ENCODE assay signal across 25 mouse cellular contexts in genomic region chr5:130033869-130034268, GRCm38 (mm10). TPM values are rescaled to one million over a fixed set of nuclear protein-coding genes. Genes with fewer than 3 reads are reported as not detected.
DNase-seq lines count a peak whose midpoint lies in the region; ATAC-seq and TF ChIP-seq lines count a peak whose summit lies in the region.
"Had no signal": no experiment of that assay in that cellular context is flagged by ENCODE, and none has a peak within 500 bp of the region (broad histone marks: within the 10 kb centered on the region; RNA-seq: fewer than 3 reads in every experiment).

No protein-coding gene starts in this region.

- H3K4me1 ChIP-seq in midbrain, embryonic 11.5 days (ENCODE audit: control insufficient read depth, insufficient read depth, low read length), result peaks cover 2% of the 10 kb centered on the region; the same call in 1 of the 2 replicates
- H3K4me1 ChIP-seq in midbrain, postnatal 0 days (ENCODE audit: insufficient read depth, low read length), result no peaks in the 10 kb centered on the region; the same call in 1 of the 2 replicates
- H3K4me1 ChIP-seq in liver, embryonic 16.5 days (ENCODE audit: control insufficient read depth, low read depth, low read length), result peaks cover 26% of the 10 kb centered on the region

- DNase-seq in adrenal gland, adult 2 months, result peak; percentile 45
- no peak for DNase-seq in adrenal gland, postnatal 36 days
- DNase-seq in midbrain, embryonic 11.5 days (ENCODE audit: low spot score, missing footprints), result peak; percentile 2
- no peak for DNase-seq in midbrain, postnatal 0 days (ENCODE audit: low spot score)
- no peak for DNase-seq in cerebellum, adult 8-10 months
- DNase-seq: adrenal gland, postnatal 14 days; cerebellum, adult 11-12 months; cerebellum, postnatal 10 days; forebrain, postnatal 0 days; gastrocnemius, postnatal 10 days; kidney, adult 9 months; kidney, postnatal 14 days; layer of hippocampus, adult 9-11 months; lung, embryonic 14.5 days; lung, postnatal 14 days; midbrain, embryonic 14.5 days; right cerebral cortex, postnatal 25 days had no signal

- 88% methylated on average over 2 of the region's 2 CpGs for WGBS in midbrain, embryonic 11.5 days
- WGBS in midbrain, postnatal 0 days, result 93% methylated on average over 2 of the region's 2 CpGs
- WGBS in liver, embryonic 16.5 days (ENCODE audit: insufficient replicate concordance), result 43% methylated on average over 2 of the region's 2 CpGs

- no peak for TF ChIP-seq CTCF in midbrain, postnatal 0 days (IDR thresholded peaks at IDR 0.05)

- peaks cover 3% of the 10 kb centered on the region; the same call in 1 of the 2 replicates for H3K36me3 ChIP-seq in midbrain, embryonic 11.5 days (ENCODE audit: control insufficient read depth, insufficient read depth, low read length)
- H3K36me3 ChIP-seq in midbrain, postnatal 0 days (ENCODE audit: insufficient read depth, low read length), result peaks cover 17% of the 10 kb centered on the region
- no peaks in the 10 kb centered on the region for H3K36me3 ChIP-seq in liver, embryonic 16.5 days (ENCODE audit: control insufficient read depth, insufficient read depth)
- H3K36me3 ChIP-seq: stomach, embryonic 15.5 days had no signal

- no peak for ATAC-seq in midbrain, embryonic 11.5 days (ENCODE audit: low FRiP score)
- ATAC-seq in midbrain, postnatal 0 days (ENCODE audit: low FRiP score), result no peak
- ATAC-seq in liver, embryonic 16.5 days (ENCODE audit: low read depth), result peak; percentile 12; the same call in 1 of the 2 replicates
- ATAC-seq in monocyte, adult 5-6 weeks (replicated peaks; ENCODE audit: insufficient number of reproducible peaks, low FRiP score, low TSS enrichment, poor library complexity, severe bottlenecking), result no peak
- ATAC-seq: forebrain, postnatal 0 days; intestine, embryonic 16.5 days had no signal

- H3K4me2 ChIP-seq in midbrain, embryonic 11.5 days, result no peak overlapping the region
- H3K4me2 ChIP-seq in midbrain, postnatal 0 days (ENCODE audit: low read depth, low read length, poor library complexity, severe bottlenecking), result no peak overlapping the region
- no peak overlapping the region for H3K4me2 ChIP-seq in liver, embryonic 16.5 days (ENCODE audit: low read depth, low read length)
- H3K4me2 ChIP-seq: embryonic facial prominence, embryonic 15.5 days; forebrain, embryonic 12.5 days; limb, embryonic 13.5 days; lung, embryonic 14.5 days; stomach, embryonic 15.5 days had no signal

- no peaks in the 10 kb centered on the region for H3K27me3 ChIP-seq in midbrain, embryonic 11.5 days (ENCODE audit: control insufficient read depth, insufficient read depth, low read length)
- no peaks in the 10 kb centered on the region for H3K27me3 ChIP-seq in midbrain, postnatal 0 days (ENCODE audit: insufficient read depth, low read length)
- H3K27me3 ChIP-seq in liver, embryonic 16.5 days (ENCODE audit: control insufficient read depth, insufficient read depth, low read depth, low read length), result no peaks in the 10 kb centered on the region
- H3K27me3 ChIP-seq: CH12.LX; embryonic facial prominence, embryonic 15.5 days; forebrain, embryonic 12.5 days; limb, embryonic 13.5 days; stomach, embryonic 15.5 days had no signal

- H3K27ac ChIP-seq in midbrain, embryonic 11.5 days (ENCODE audit: low read depth, low read length), result no peak overlapping the region
- H3K27ac ChIP-seq in midbrain, postnatal 0 days (ENCODE audit: low read depth, low read length), result no peak overlapping the region
- H3K27ac ChIP-seq in liver, embryonic 16.5 days (ENCODE audit: low read length), result no peak overlapping the region
- H3K27ac ChIP-seq: embryonic facial prominence, embryonic 15.5 days; forebrain, embryonic 12.5 days; limb, embryonic 13.5 days; stomach, embryonic 15.5 days had no signal

- H3K4me3 ChIP-seq in midbrain, embryonic 11.5 days (ENCODE audit: low read depth, low read length), result no peak overlapping the region
- no peak overlapping the region for H3K4me3 ChIP-seq in midbrain, postnatal 0 days (ENCODE audit: low read depth, low read length)
- H3K4me3 ChIP-seq in liver, embryonic 16.5 days (ENCODE audit: low read depth, low read length), result no peak overlapping the region
- H3K4me3 ChIP-seq: embryonic facial prominence, embryonic 15.5 days; forebrain, embryonic 12.5 days; limb, embryonic 13.5 days; stomach, embryonic 15.5 days had no signal

- no peaks in the 10 kb centered on the region for H3K9me3 ChIP-seq in midbrain, embryonic 11.5 days (ENCODE audit: control insufficient read depth, low read length)
- H3K9me3 ChIP-seq in midbrain, postnatal 0 days (ENCODE audit: low read length), result no peaks in the 10 kb centered on the region
- H3K9me3 ChIP-seq in liver, embryonic 16.5 days (replicated peaks; ENCODE audit: control insufficient read depth, low read length), result no peaks in the 10 kb centered on the region
- H3K9me3 ChIP-seq: embryonic facial prominence, embryonic 15.5 days; forebrain, embryonic 12.5 days; limb, embryonic 13.5 days; stomach, embryonic 15.5 days had no signal

- no peak overlapping the region for H3K9ac ChIP-seq in midbrain, embryonic 11.5 days (ENCODE audit: low read length)
- H3K9ac ChIP-seq in midbrain, postnatal 0 days (replicated peaks; ENCODE audit: low read length, poor library complexity, severe bottlenecking), result no peak overlapping the region
- H3K9ac ChIP-seq in liver, embryonic 16.5 days (ENCODE audit: low read depth, low read length), result no peak overlapping the region
- H3K9ac ChIP-seq: embryonic facial prominence, embryonic 15.5 days; forebrain, embryonic 12.5 days; forebrain, postnatal 0 days; limb, embryonic 13.5 days; lung, embryonic 14.5 days; stomach, embryonic 15.5 days had no signal

RNA-seq across cellular contexts. Expression of gene Crcp, which starts 4.8 kb away (rescaled TPM):
- total RNA-seq in adrenal gland, adult 2 months (2021), result 10 to 100 TPM; 33.6 to 43.0 TPM
- 6.6 and 10.2 TPM in 2 replicates for polyA plus RNA-seq in adrenal gland, adult 2 months (2012; rRNA removed)
- total RNA-seq in adrenal gland, postnatal 36 days (2021), result 10 to 100 TPM; 27.2 to 39.6 TPM
- 41.1 and 42.7 TPM in 2 replicates for polyA plus RNA-seq in midbrain, embryonic 11.5 days (2014; fragmentation: Nextera tagmentation; extraction: Ambion mirVana)
- total RNA-seq in midbrain, postnatal 0 days (2014; rRNA removed), result 54.0 and 63.3 TPM in 2 replicates
- polyA plus RNA-seq in midbrain, postnatal 0 days (2015; fragmentation: Nextera tagmentation; extraction: Ambion mirVana), result 86.8 and 90.9 TPM in 2 replicates
- polyA plus RNA-seq in liver, embryonic 16.5 days (2015; fragmentation: Nextera tagmentation; extraction: Ambion mirVana), result 17.8 and 19.9 TPM in 2 replicates
- 34.5 to 51.7 TPM (median 50.6 TPM) in 3 replicates for total RNA-seq in monocyte, adult 5-6 weeks (2017)

RNA-seq across cellular contexts. Expression of gene Asl, which starts 4.8 kb away (rescaled TPM):
- total RNA-seq in adrenal gland, adult 2 months (2021), result 100 to 1,000 TPM in 1 of 2 experiments, 10 to 100 TPM in 1; 92.5 to 106 TPM
- polyA plus RNA-seq in adrenal gland, adult 2 months (2012; rRNA removed), result 74.2 and 115 TPM in 2 replicates
- total RNA-seq in adrenal gland, postnatal 36 days (2021), result 100 to 1,000 TPM in 1 of 2 experiments, 10 to 100 TPM in 1; 100.0 to 138 TPM
- 24.2 and 30.1 TPM in 2 replicates for polyA plus RNA-seq in midbrain, embryonic 11.5 days (2014; fragmentation: Nextera tagmentation; extraction: Ambion mirVana)
- total RNA-seq in midbrain, postnatal 0 days (2014; rRNA removed), result 34.0 and 39.1 TPM in 2 replicates
- 52.8 and 54.0 TPM in 2 replicates for polyA plus RNA-seq in midbrain, postnatal 0 days (2015; fragmentation: Nextera tagmentation; extraction: Ambion mirVana)
- polyA plus RNA-seq in liver, embryonic 16.5 days (2015; fragmentation: Nextera tagmentation; extraction: Ambion mirVana), result 61.8 and 65.8 TPM in 2 replicates
- total RNA-seq in monocyte, adult 5-6 weeks (2017), result 21.0 to 38.4 TPM (median 29.3 TPM) in 3 replicates

RNA-seq across cellular contexts. Expression of gene Gusb, which starts 31.0 kb away (rescaled TPM):
- 10 to 100 TPM; 42.6 to 57.1 TPM for total RNA-seq in adrenal gland, adult 2 months (2021)
- polyA plus RNA-seq in adrenal gland, adult 2 months (2012; rRNA removed), result 35.4 and 41.9 TPM in 2 replicates
- 10 to 100 TPM; 48.1 to 53.8 TPM for total RNA-seq in adrenal gland, postnatal 36 days (2021)
- 31.8 and 33.9 TPM in 2 replicates for polyA plus RNA-seq in midbrain, embryonic 11.5 days (2014; fragmentation: Nextera tagmentation; extraction: Ambion mirVana)
- total RNA-seq in midbrain, postnatal 0 days (2014; rRNA removed), result 22.0 and 26.7 TPM in 2 replicates
- 42.3 and 44.9 TPM in 2 replicates for polyA plus RNA-seq in midbrain, postnatal 0 days (2015; fragmentation: Nextera tagmentation; extraction: Ambion mirVana)
- 30.5 and 30.6 TPM in 2 replicates for polyA plus RNA-seq in liver, embryonic 16.5 days (2015; fragmentation: Nextera tagmentation; extraction: Ambion mirVana)
- total RNA-seq in monocyte, adult 5-6 weeks (2017), result 47.3 to 59.4 TPM (median 52.0 TPM) in 3 replicates

RNA-seq across cellular contexts. Expression of gene Tpst1, which starts 39.3 kb away (rescaled TPM):
- 10 to 100 TPM; 27.5 to 66.2 TPM for total RNA-seq in adrenal gland, adult 2 months (2021)
- polyA plus RNA-seq in adrenal gland, adult 2 months (2012; rRNA removed), result 39.5 and 42.4 TPM in 2 replicates
- 10 to 100 TPM; 47.8 to 48.8 TPM for total RNA-seq in adrenal gland, postnatal 36 days (2021)
- polyA plus RNA-seq in midbrain, embryonic 11.5 days (2014; fragmentation: Nextera tagmentation; extraction: Ambion mirVana), result 64.7 and 68.7 TPM in 2 replicates
- total RNA-seq in midbrain, postnatal 0 days (2014; rRNA removed), result 37.1 and 46.5 TPM in 2 replicates
- 50.0 TPM in 2 replicates for polyA plus RNA-seq in midbrain, postnatal 0 days (2015; fragmentation: Nextera tagmentation; extraction: Ambion mirVana)
- polyA plus RNA-seq in liver, embryonic 16.5 days (2015; fragmentation: Nextera tagmentation; extraction: Ambion mirVana), result 19.6 and 20.9 TPM in 2 replicates
- 8.2 to 14.2 TPM (median 11.6 TPM) in 3 replicates for total RNA-seq in monocyte, adult 5-6 weeks (2017)

Comparison
In these comparisons a context has a peak if more than half of its experiments do, and no peak if none do; other contexts are left out.
1. DNase-seq: peak in adrenal gland, adult 2 months (single experiment) and midbrain, embryonic 11.5 days (single experiment); none in adrenal gland, postnatal 36 days (0 of 2), midbrain, postnatal 0 days (single experiment) and cerebellum, adult 8-10 months (single experiment).